Mouse (Mus musculus): Measurements from ENCODE around the gene Myo3b.
A peak's percentile ranks its signal among the peaks of the same experiment; 100 is the strongest.

- peak; percentile 11; the same call in 1 of the 2 replicates for TF ChIP-seq CTCF (IDR thresholded peaks at IDR 0.05; ENCODE audit: borderline replicate concordance, extremely low read depth, insufficient read depth, insufficient read length)
- TF ChIP-seq POLR2A (IDR thresholded peaks at IDR 0.05; ENCODE audit: borderline replicate concordance, extremely low read depth, insufficient read depth, insufficient read length, poor library complexity, severe bottlenecking) = no peak
Observed at GRCm38 (mm10) chr2:70249872-70250271, 210.9 kb downstream of the Myo3b start.
